Mouse (Mus musculus) ES-Bruce4 (cell line): ENCODE measurements at regions not wholly inside any gene's neighbourhood (a gene's known extent, or its start where the extent isn't known, plus 50 kb on each side); places are given as distances from the start of the nearest gene placed in this dataset.

ENCODE experiments used
- CTCF ChIP-seq: IDR thresholded peaks from one replicate; pipeline ENCODE4 v1.8.1; 2011; ENCODE audit warnings: low read depth, low read length
- EP300 ChIP-seq: IDR thresholded peaks from 2 replicates; pipeline ENCODE4 v1.6.1; 2011; ENCODE audit warnings: low read depth, low read length; ENCODE audit not compliant: insufficient read depth
- POLR2A ChIP-seq: IDR thresholded peaks from one replicate; pipeline ENCODE4 v1.8.1; 2011; ENCODE audit warnings: low read length; ENCODE audit not compliant: insufficient read depth

DNA sequence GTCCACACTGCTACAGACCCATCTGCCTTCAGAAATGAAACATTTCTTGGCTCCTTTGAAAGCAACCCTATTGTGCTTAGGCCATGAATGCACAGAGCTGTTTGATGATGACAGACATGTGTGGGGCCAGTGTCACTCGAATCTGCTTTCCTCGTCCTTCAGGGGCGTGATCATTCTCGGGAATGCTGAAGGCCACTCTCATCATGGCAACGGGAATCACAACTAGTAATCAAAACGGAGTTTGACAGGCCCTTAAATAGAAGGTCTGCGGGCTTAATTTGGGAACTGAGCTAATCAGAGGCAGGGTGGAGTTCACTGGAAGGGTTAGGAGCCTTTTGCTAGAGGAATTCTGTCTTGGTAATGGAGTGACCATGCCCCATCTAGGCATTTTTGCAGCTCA is 290.2 kb upstream of the Trib2 start:
- TF ChIP-seq CTCF (no peak), EP300 (no peak), POLR2A (no peak)
